Comparison of ENCODE assay signal across 7 mouse cellular contexts in the genomic region with DNA sequence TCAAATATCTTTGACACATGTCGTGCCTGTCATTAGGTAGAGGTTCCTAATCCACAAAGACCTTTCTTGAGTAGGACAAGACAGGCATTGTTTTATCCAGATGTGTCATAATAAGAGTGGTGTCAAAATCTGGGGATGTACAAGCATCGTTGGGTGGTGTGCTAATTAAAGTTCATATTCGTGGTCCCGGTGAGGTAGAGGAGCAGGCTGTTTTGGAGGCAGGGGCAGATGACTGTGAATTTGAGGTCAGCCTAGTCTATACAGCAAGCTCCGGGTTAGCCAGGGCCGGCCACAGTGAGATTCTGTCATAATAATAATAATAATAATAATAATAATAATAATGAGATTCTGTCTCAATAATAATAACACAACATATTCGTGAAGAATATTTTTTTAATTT. TPM values are rescaled to one million over a fixed set of nuclear protein-coding genes. Genes with fewer than 3 reads are reported as not detected.
DNase-seq lines count a peak whose midpoint lies in the region; ATAC-seq and TF ChIP-seq lines count a peak whose summit lies in the region.

No protein-coding gene starts in this region.

- 0 out of 2 replicates have a peak, but pooled peaks cover 2% of the 10 kb centered on the region for H3K4me1 ChIP-seq in neural tube, embryonic 11.5 days (ENCODE audit: control insufficient read depth, insufficient read depth, low read length)
- H3K4me1 ChIP-seq in forebrain, embryonic 11.5 days (replicated peaks; ENCODE audit: control insufficient read depth, insufficient read depth, low read length): peaks cover 3% of the 10 kb centered on the region; the same call in 1 of the 2 replicates
- peaks cover 6% of the 10 kb centered on the region for H3K4me1 ChIP-seq in limb, embryonic 14.5 days (ENCODE audit: control insufficient read depth, insufficient read depth, low read length)
- peaks cover 12% of the 10 kb centered on the region for H3K4me1 ChIP-seq in stomach, embryonic 16.5 days (ENCODE audit: control insufficient read depth, insufficient read depth, low read length)

- no peak for DNase-seq in neural tube, embryonic 11.5 days (ENCODE audit: low spot score)
- DNase-seq in neural tube, embryonic 10.5 days (ENCODE audit: extremely low spot score, low spot score): no peak
- no peak for DNase-seq in forebrain, embryonic 11.5 days (ENCODE audit: low spot score)
- DNase-seq in limb, embryonic 14.5 days (ENCODE audit: low spot score): no peak
- DNase-seq in T-cell, adult 2 months (ENCODE audit: low spot score): no peak
- DNase-seq in cerebellum, adult 18-20 months: no peak

- TF ChIP-seq POLR2A in limb, embryonic 14.5 days (IDR thresholded peaks at IDR 0.05; ENCODE audit: borderline replicate concordance, extremely low read depth, insufficient read depth, insufficient read length): no peak

- ATAC-seq in neural tube, embryonic 11.5 days (ENCODE audit: insufficient read depth, low FRiP score, low TSS enrichment): no peak
- 0 out of 2 replicates have a peak, but pooled peaks have one; percentile 44 for ATAC-seq in forebrain, embryonic 11.5 days (replicated peaks; ENCODE audit: low FRiP score)
- no peak for ATAC-seq in limb, embryonic 14.5 days (ENCODE audit: low FRiP score, low read depth)
- no peak for ATAC-seq in stomach, embryonic 16.5 days (ENCODE audit: insufficient read depth, low FRiP score)

- 45% methylated on average over 7 of the region's 7 CpGs for WGBS in neural tube, embryonic 11.5 days
- WGBS in forebrain, embryonic 11.5 days: 43% methylated on average over 7 of the region's 7 CpGs
- WGBS in limb, embryonic 14.5 days: 34% methylated on average over 7 of the region's 7 CpGs
- WGBS in stomach, embryonic 16.5 days: 28% methylated on average over 7 of the region's 7 CpGs

- H3K27ac ChIP-seq in neural tube, embryonic 11.5 days (ENCODE audit: low read depth, low read length): no peak overlapping the region
- H3K27ac ChIP-seq in forebrain, embryonic 11.5 days (ENCODE audit: low read depth, low read length): no peak overlapping the region
- H3K27ac ChIP-seq in limb, embryonic 14.5 days (replicated peaks; ENCODE audit: low read depth, low read length): peak overlapping the region; percentile 91; the same call in 1 of the 2 replicates
- peak overlapping the region; percentile 93; the same call in 1 of the 2 replicates for H3K27ac ChIP-seq in stomach, embryonic 16.5 days (ENCODE audit: low read length)

- no peaks in the 10 kb centered on the region for H3K27me3 ChIP-seq in neural tube, embryonic 11.5 days (ENCODE audit: control insufficient read depth, insufficient read depth, low read length)
- no peaks in the 10 kb centered on the region for H3K27me3 ChIP-seq in forebrain, embryonic 11.5 days (ENCODE audit: control insufficient read depth, insufficient read depth, low read length)
- no peaks in the 10 kb centered on the region for H3K27me3 ChIP-seq in limb, embryonic 14.5 days (ENCODE audit: control insufficient read depth, insufficient read depth, low read length)
- H3K27me3 ChIP-seq in stomach, embryonic 16.5 days (ENCODE audit: control insufficient read depth, insufficient read depth, low read length): no peaks in the 10 kb centered on the region

- H3K4me2 ChIP-seq in neural tube, embryonic 11.5 days (ENCODE audit: low read depth): peak overlapping the region; percentile 55
- H3K4me2 ChIP-seq in forebrain, embryonic 11.5 days (ENCODE audit: low read depth, low read length, severe bottlenecking): peak overlapping the region; percentile 67
- peak overlapping the region; percentile 66 for H3K4me2 ChIP-seq in limb, embryonic 14.5 days (replicated peaks; ENCODE audit: low read depth, low read length, severe bottlenecking)
- H3K4me2 ChIP-seq in stomach, embryonic 16.5 days (ENCODE audit: low read depth, low read length): peak overlapping the region; percentile 72

- peak overlapping the region; percentile 96 for H3K9ac ChIP-seq in neural tube, embryonic 11.5 days (ENCODE audit: low read length)
- peak overlapping the region; percentile 96 for H3K9ac ChIP-seq in forebrain, embryonic 11.5 days (ENCODE audit: low read length)
- peak overlapping the region; percentile 94 for H3K9ac ChIP-seq in limb, embryonic 14.5 days (ENCODE audit: low read depth, low read length, severe bottlenecking)
- H3K9ac ChIP-seq in stomach, embryonic 16.5 days (ENCODE audit: low read length): peak overlapping the region; percentile 99

- no peaks in the 10 kb centered on the region for H3K36me3 ChIP-seq in neural tube, embryonic 11.5 days (ENCODE audit: control insufficient read depth, insufficient read depth, low read length)
- H3K36me3 ChIP-seq in forebrain, embryonic 11.5 days (ENCODE audit: control insufficient read depth, insufficient read depth, low read length): no peaks in the 10 kb centered on the region
- 0 out of 2 replicates have a peak, but pooled peaks cover 3% of the 10 kb centered on the region for H3K36me3 ChIP-seq in limb, embryonic 14.5 days (ENCODE audit: control insufficient read depth, insufficient read depth, low read length)
- H3K36me3 ChIP-seq in stomach, embryonic 16.5 days (ENCODE audit: control insufficient read depth, insufficient read depth, low read length): no peaks in the 10 kb centered on the region

- no peaks in the 10 kb centered on the region for H3K9me3 ChIP-seq in neural tube, embryonic 11.5 days (ENCODE audit: control insufficient read depth, low read length)
- no peaks in the 10 kb centered on the region for H3K9me3 ChIP-seq in forebrain, embryonic 11.5 days (ENCODE audit: control insufficient read depth, low read length)
- no peaks in the 10 kb centered on the region for H3K9me3 ChIP-seq in limb, embryonic 14.5 days (ENCODE audit: control insufficient read depth, low read length)
- no peaks in the 10 kb centered on the region for H3K9me3 ChIP-seq in stomach, embryonic 16.5 days (replicated peaks; ENCODE audit: control insufficient read depth, low read length)

- peak overlapping the region; percentile 89 for H3K4me3 ChIP-seq in neural tube, embryonic 11.5 days (ENCODE audit: low read depth, low read length)
- peak overlapping the region; percentile 90 for H3K4me3 ChIP-seq in forebrain, embryonic 11.5 days (ENCODE audit: low read depth, low read length)
- peak overlapping the region; percentile 95 for H3K4me3 ChIP-seq in limb, embryonic 14.5 days (replicated peaks; ENCODE audit: low read length)
- H3K4me3 ChIP-seq in stomach, embryonic 16.5 days (replicated peaks; ENCODE audit: low read length): peak overlapping the region; percentile 97

RNA-seq across cellular contexts. Expression of gene Mdm4, which starts 5.9 kb away (rescaled TPM):
- 41.0 and 41.2 TPM in 2 replicates for polyA plus RNA-seq in neural tube, embryonic 11.5 days (2014; fragmentation: Nextera tagmentation; extraction: Ambion mirVana)
- 44.7 and 51.0 TPM in 2 replicates for polyA plus RNA-seq in forebrain, embryonic 11.5 days (2014; fragmentation: Nextera tagmentation; extraction: Ambion mirVana)
- 132 and 144 TPM in 2 replicates for polyA plus RNA-seq in limb, embryonic 14.5 days (2012; rRNA removed)
- polyA plus RNA-seq in limb, embryonic 14.5 days (2014; fragmentation: Nextera tagmentation; extraction: Ambion mirVana): 45.6 and 50.2 TPM in 2 replicates
- polyA plus RNA-seq in stomach, embryonic 16.5 days (2015; fragmentation: Nextera tagmentation; extraction: Ambion mirVana): 32.1 and 33.7 TPM in 2 replicates

RNA-seq across cellular contexts. Expression of gene Pik3c2b, which starts 21.0 kb away (rescaled TPM):
- 14.6 and 15.4 TPM in 2 replicates for polyA plus RNA-seq in neural tube, embryonic 11.5 days (2014; fragmentation: Nextera tagmentation; extraction: Ambion mirVana)
- 25.3 and 25.7 TPM in 2 replicates for polyA plus RNA-seq in forebrain, embryonic 11.5 days (2014; fragmentation: Nextera tagmentation; extraction: Ambion mirVana)
- 10.7 and 13.5 TPM in 2 replicates for polyA plus RNA-seq in limb, embryonic 14.5 days (2012; rRNA removed)
- 8.1 and 8.4 TPM in 2 replicates for polyA plus RNA-seq in limb, embryonic 14.5 days (2014; fragmentation: Nextera tagmentation; extraction: Ambion mirVana)
- 8.5 and 9.3 TPM in 2 replicates for polyA plus RNA-seq in stomach, embryonic 16.5 days (2015; fragmentation: Nextera tagmentation; extraction: Ambion mirVana)

Comparison
In these comparisons a context has a peak if more than half of its experiments do, and no peak if none do; other contexts are left out.
1. H3K27ac ChIP-seq: peak in limb, embryonic 14.5 days (single experiment) and stomach, embryonic 16.5 days (single experiment); none in neural tube, embryonic 11.5 days (single experiment) and forebrain, embryonic 11.5 days (single experiment).
2. Peak in every context shown above with its lines, with median percentiles within 50 percentile points of each other: H3K4me2 ChIP-seq, H3K4me3 ChIP-seq and H3K9ac ChIP-seq.